Mouse (Mus musculus) liver, postnatal 0 days (tissue): ENCODE data around the gene Sppl2a.

ENCODE experiments used
- CTCF ChIP-seq: sonication (generic); IDR thresholded peaks from 2 replicates; pipeline ENCODE4 v1.5.1; 2016; ENCODE audit warnings: antibody characterized with exemption, low read depth
- EP300 ChIP-seq: IDR thresholded peaks from 2 replicates; pipeline ENCODE4 v1.6.1; 2016; ENCODE audit warnings: antibody characterized with exemption, low read depth, mild to moderate bottlenecking

DNA sequence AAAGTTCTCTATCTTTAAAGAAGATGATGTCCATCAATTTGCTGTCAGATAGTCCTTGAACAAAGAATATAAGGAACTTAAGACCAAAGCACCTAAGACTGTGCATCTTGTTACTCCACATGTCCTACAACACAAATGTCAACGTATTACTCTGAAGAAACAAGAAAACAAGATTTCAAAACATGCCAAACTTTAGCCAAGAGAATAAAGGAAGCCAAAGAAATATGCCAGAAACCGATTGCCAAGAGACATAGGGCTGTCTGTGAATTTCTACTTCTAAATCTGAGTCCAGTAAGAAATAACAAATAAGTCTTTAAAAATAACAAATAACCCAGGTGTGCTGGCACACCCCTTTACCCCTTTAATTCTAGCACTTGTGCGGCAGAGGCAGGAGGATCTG, 68.0 kb downstream of the Sppl2a start:
- TF ChIP-seq CTCF: no peak
- no peak for TF ChIP-seq EP300
